Mouse (Mus musculus) ES-E14 (cell line): ENCODE measurements around the gene Eya3.

Source experiments
- CHD2 ChIP-seq: IDR thresholded peaks from 2 replicates; pipeline ENCODE4 v1.6.1; 2014; ENCODE audit warnings: mild to moderate bottlenecking, low read depth, low read length, inconsistent platforms
- MAFK ChIP-seq: IDR thresholded peaks from 2 replicates; pipeline ENCODE4 v1.6.1; 2014; ENCODE audit warnings: mild to moderate bottlenecking, low read depth, low read length, inconsistent platforms; ENCODE audit not compliant: insufficient read depth
- ZC3H11A ChIP-seq: IDR thresholded peaks from 2 replicates; pipeline ENCODE4 v1.6.1; 2012; ENCODE audit warnings: low read depth, mild to moderate bottlenecking, inconsistent platforms, low read length, borderline replicate concordance
- ZNF384 ChIP-seq: IDR thresholded peaks from 2 replicates; pipeline ENCODE4 v1.6.1; 2012; ENCODE audit warnings: low read depth, low read length, inconsistent platforms

GRCm38 (mm10) chr4:132659106-132659505 is 20.3 kb downstream of the Eya3 start:
- TF ChIP-seq MAFK: no peak
- no peak for TF ChIP-seq ZNF384
- no peak for TF ChIP-seq CHD2
- no peak for TF ChIP-seq ZC3H11A
